Mouse (Mus musculus): ENCODE data around the gene Tmem63b.

GRCm38 (mm10) chr17:45686716-45687115, at the start of gene Tmem63b:
- TF ChIP-seq GATA1 (IDR thresholded peaks at IDR 0.05; ENCODE audit: borderline replicate concordance, low read length) (no peak; the same call in 2 of the 3 replicates), FLI1 (IDR thresholded peaks at IDR 0.05; ENCODE audit: low read length) (no peak)

Measured in megakaryocyte, embryonic 14.5 days (primary cell).